Mouse (Mus musculus) cerebellum, adult 2 months (tissue): ENCODE results near the gene Grin2c. TPM values are rescaled to one million over a fixed set of nuclear protein-coding genes. Genes with fewer than 3 reads are reported as not detected.
A peak's percentile ranks its signal among the peaks of the same experiment; 100 is the strongest.

Experiments used
- DNase-seq, 2 experiments: peaks; one replicate each; pipeline ENCODE4 v3.0.0; 2021
- H3K27ac ChIP-seq: fragments of 200-500 bp; 2 replicates; pipeline ENCODE4 v1.5.1; 2012; ENCODE audit warnings: low read length, control low read depth, inconsistent platforms; ENCODE audit not compliant: insufficient read depth
- H3K27me3 ChIP-seq: fragments of 200-500 bp; 2 replicates; pipeline ENCODE4 v1.6.1; 2012; ENCODE audit warnings: inconsistent platforms, mild to moderate bottlenecking, low read length, moderate library complexity; ENCODE audit not compliant: control insufficient read depth, insufficient read depth
- H3K4me1 ChIP-seq: fragments of 200-500 bp; 2 replicates; pipeline ENCODE4 v1.6.1; 2011; ENCODE audit warnings: low read length; ENCODE audit not compliant: control insufficient read depth, insufficient read depth
- H3K4me3 ChIP-seq: fragments of 200-500 bp; replicated peaks from 2 replicates; pipeline ENCODE3; 2011; ENCODE audit warnings: mild to moderate bottlenecking, low read depth, low read length, control low read depth; ENCODE audit not compliant: insufficient read depth
- CTCF ChIP-seq: fragments of 200-500 bp; IDR thresholded peaks from 2 replicates; pipeline ENCODE4 v1.5.1; 2011; ENCODE audit warnings: low read depth, mild to moderate bottlenecking, control low read depth, low read length, moderate library complexity, borderline replicate concordance; ENCODE audit not compliant: insufficient read depth
- POLR2A ChIP-seq: fragments of 200-500 bp; IDR thresholded peaks from 2 replicates; pipeline ENCODE4 v1.6.1; 2011; ENCODE audit warnings: low read length, control low read depth, borderline replicate concordance; ENCODE audit not compliant: insufficient read depth
- WGBS: fragments of 180-500 bp; shearing (Covaris S2); methylation state at CpG from one replicate; pipeline ENCODE4 v1.1.7; 2018; 5-methylcytosine and 5-hydroxymethylcytosine counted together
- polyA plus RNA-seq: library from polyadenylated mRNA; depleted of rRNA; stranded (reverse); fragments of >200 nt; gene quantifications from 2 replicates; pipeline ENCODE4 v1.2.3, GENCODE M21; 2012; rRNA removed

The Grin2c gene
- polyA plus RNA-seq, 1 experiment = 249 TPM

- peak; percentile 97 for DNase-seq
- peaks cover 57% of the 10 kb centered on the region for H3K4me1 ChIP-seq
- no peak overlapping the region for H3K4me3 ChIP-seq
- H3K27me3 ChIP-seq = no peaks in the 10 kb centered on the region
- peak; percentile 99 for TF ChIP-seq CTCF
- TF ChIP-seq POLR2A = no peak
- H3K27ac ChIP-seq = peak overlapping the region; percentile 93
- 3% methylated on average over 12 of the region's 12 CpGs for WGBS
Observed at GRCm38 (mm10) chr11:115202316-115202715, 64.7 kb downstream of the Grin2c start.

- Histone ChIP-seq H3K4me3 (no peak overlapping the region), H3K27ac (no peak overlapping the region), H3K27me3 (no peaks in the 10 kb centered on the region), H3K4me1 (peaks cover 42% of the 10 kb centered on the region)
- WGBS = 95% methylated on average over 4 of the region's 4 CpGs
- TF ChIP-seq CTCF = no peak
- no peak for TF ChIP-seq POLR2A
- no peak for DNase-seq
Observed at GRCm38 (mm10) chr11:115200520-115200919, 66.5 kb downstream of the Grin2c start.

Other genes with a start within 250 kb of the Grin2c start
- gene Cd300ld4, start 240.2 kb downstream of the Grin2c start, polyA plus RNA-seq = 0.49 and 0.59 TPM in 2 replicates
- gene Cd300ld5, start 229.5 kb downstream of the Grin2c start, polyA plus RNA-seq = 0.44 and 0.84 TPM in 2 replicates
- 1.7 TPM in 2 replicates for gene Cd300ld3, start 218.8 kb downstream of the Grin2c start, polyA plus RNA-seq
- gene Cd300e, start 205.1 kb downstream of the Grin2c start, polyA plus RNA-seq = 0.11 and 0.24 TPM in 2 replicates
- gene Rab37, start 175.8 kb downstream of the Grin2c start, polyA plus RNA-seq = 40.2 and 44.4 TPM in 2 replicates
- 0.57 and 0.72 TPM in 2 replicates for gene Cd300lf, start 133.3 kb downstream of the Grin2c start, polyA plus RNA-seq
- gene Slc9a3r1, start 103.9 kb downstream of the Grin2c start, polyA plus RNA-seq = 87.2 and 87.9 TPM in 2 replicates
- gene Tmem104, start 79.8 kb downstream of the Grin2c start, polyA plus RNA-seq = 12.5 and 13.3 TPM in 2 replicates
- 30.8 and 37.5 TPM in 2 replicates for gene Nat9, start 79.4 kb downstream of the Grin2c start, polyA plus RNA-seq
- gene Fdxr, start 9.8 kb upstream of the Grin2c start, polyA plus RNA-seq = 53.5 and 56.8 TPM in 2 replicates
- gene Fads6, start 30.4 kb upstream of the Grin2c start, polyA plus RNA-seq = 57.3 and 63.7 TPM in 2 replicates
- gene Otop2, start 39.9 kb upstream of the Grin2c start, polyA plus RNA-seq = 0.65 and 0.97 TPM in 2 replicates
- 1.4 TPM in 2 replicates for gene Ush1g, start 54.8 kb upstream of the Grin2c start, polyA plus RNA-seq
- gene Otop3, start 67.5 kb upstream of the Grin2c start, polyA plus RNA-seq = 0.11 and 0.13 TPM in 2 replicates
- 105 and 106 TPM in 2 replicates for gene Hid1, start 100.5 kb upstream of the Grin2c start, polyA plus RNA-seq
- gene Cdr2l, start 114.7 kb upstream of the Grin2c start, polyA plus RNA-seq = 53.7 and 54.3 TPM in 2 replicates
- 157 and 164 TPM in 2 replicates for gene Mrpl58, start 136.5 kb upstream of the Grin2c start, polyA plus RNA-seq
- 899 and 972 TPM in 2 replicates for gene Atp5h, start 152.7 kb upstream of the Grin2c start, polyA plus RNA-seq
- gene Kctd2, start 152.9 kb upstream of the Grin2c start, polyA plus RNA-seq = 93.6 and 98.0 TPM in 2 replicates
- 0.15 and 0.25 TPM in 2 replicates for gene Trim80, start 173.3 kb upstream of the Grin2c start, polyA plus RNA-seq
- gene Slc16a5, start 195.2 kb upstream of the Grin2c start, polyA plus RNA-seq = 0.08 and 0.25 TPM in 2 replicates
- gene Armc7, start 208.4 kb upstream of the Grin2c start, polyA plus RNA-seq = 7.3 and 8.5 TPM in 2 replicates
- gene Nt5c, start 224.6 kb upstream of the Grin2c start, polyA plus RNA-seq = 98.2 and 102 TPM in 2 replicates
- gene Jpt1, start 247.1 kb upstream of the Grin2c start, polyA plus RNA-seq = 75.1 and 77.2 TPM in 2 replicates